Mouse (Mus musculus) megakaryocyte, embryonic 14.5 days (primary cell): ENCODE measurements around the gene Noa1.

Experiments
- FLI1 ChIP-seq: IDR thresholded peaks from 2 replicates; pipeline ENCODE4 v1.6.1; 2012; ENCODE audit warnings: low read length, inconsistent platforms, mixed read lengths
- GATA1 ChIP-seq: IDR thresholded peaks from 3 replicates; pipeline ENCODE4 v1.6.1; 2012; ENCODE audit warnings: mixed read lengths, low read length, inconsistent platforms, borderline replicate concordance

GRCm38 (mm10) chr5:77301296-77301903 lies 8.5 kb downstream of the Noa1 start:
- no peak for TF ChIP-seq GATA1
- TF ChIP-seq FLI1, result no peak
